Mouse (Mus musculus): ENCODE measurements around the gene Zzz3. TPM values are rescaled to one million over a fixed set of nuclear protein-coding genes. Genes with fewer than 3 reads are reported as not detected.
A peak's percentile ranks its signal among the peaks of the same experiment; 100 is the strongest.

Gene Zzz3
- total RNA-seq, 2 experiments from 2014 or later = 42.9 to 55.3 TPM

DNA sequence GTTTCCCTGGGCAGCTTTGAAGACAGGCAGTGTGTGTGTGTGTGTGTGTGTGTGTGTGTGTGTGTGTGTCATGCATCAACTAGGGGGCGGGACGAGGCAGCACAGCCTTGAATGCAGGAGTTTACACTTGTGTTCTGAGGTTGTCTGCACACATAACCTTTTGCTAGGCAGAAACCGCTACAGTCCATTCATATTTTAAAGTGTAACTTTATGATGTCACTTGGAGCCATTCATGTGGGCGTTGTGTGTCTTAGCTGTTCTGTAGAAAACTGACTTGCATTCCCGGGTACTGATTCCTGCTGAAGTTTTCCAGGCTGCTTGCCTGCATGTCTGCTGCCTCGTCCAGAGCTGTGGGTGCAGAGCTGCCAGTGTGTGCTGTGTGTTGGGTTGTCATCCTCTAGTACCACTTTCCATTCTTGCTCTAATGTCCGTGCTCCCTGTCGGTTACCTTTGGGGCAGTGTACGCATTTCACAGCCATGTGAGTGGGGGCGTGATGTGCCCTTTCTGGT lies 66.8 kb downstream of the Zzz3 start:
- ATAC-seq (replicated peaks; ENCODE audit: low FRiP score, poor library complexity, severe bottlenecking) = no peak

DNA sequence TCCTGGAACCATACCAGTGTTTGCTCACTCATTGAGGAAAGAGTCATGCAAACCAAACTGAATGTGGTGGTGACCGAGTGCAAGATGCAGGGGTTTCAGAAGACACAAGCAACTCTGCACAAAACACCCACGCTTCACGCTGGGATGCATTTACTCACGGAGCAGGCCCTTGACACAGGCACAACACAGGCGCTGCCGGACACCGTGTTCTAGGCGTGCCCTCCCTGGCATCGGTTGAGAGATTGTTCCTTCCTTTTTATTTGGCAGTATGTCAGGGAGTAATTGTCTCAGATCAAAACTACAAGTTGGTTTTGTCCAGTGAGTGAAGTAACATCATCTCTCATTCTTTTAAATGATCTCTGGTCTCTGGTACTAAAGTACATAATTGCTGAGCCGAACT lies 67.6 kb downstream of the Zzz3 start:
- ATAC-seq (replicated peaks; ENCODE audit: low FRiP score, poor library complexity, severe bottlenecking) = no peak

GRCm38 (mm10) chr3:152464462-152464861 lies 69.2 kb downstream of the Zzz3 start:
- no peak for ATAC-seq (replicated peaks; ENCODE audit: low FRiP score, poor library complexity, severe bottlenecking)

GRCm38 (mm10) chr3:152465338-152465737 lies 70.1 kb downstream of the Zzz3 start:
- ATAC-seq (replicated peaks; ENCODE audit: low FRiP score, poor library complexity, severe bottlenecking) = no peak

- 0 out of 2 replicates have a peak, but pooled peaks have one; percentile 26 for ATAC-seq (replicated peaks; ENCODE audit: low FRiP score, poor library complexity, severe bottlenecking)
Measured at GRCm38 (mm10) chr3:152466849-152467248, 71.6 kb downstream of the Zzz3 start.

DNA sequence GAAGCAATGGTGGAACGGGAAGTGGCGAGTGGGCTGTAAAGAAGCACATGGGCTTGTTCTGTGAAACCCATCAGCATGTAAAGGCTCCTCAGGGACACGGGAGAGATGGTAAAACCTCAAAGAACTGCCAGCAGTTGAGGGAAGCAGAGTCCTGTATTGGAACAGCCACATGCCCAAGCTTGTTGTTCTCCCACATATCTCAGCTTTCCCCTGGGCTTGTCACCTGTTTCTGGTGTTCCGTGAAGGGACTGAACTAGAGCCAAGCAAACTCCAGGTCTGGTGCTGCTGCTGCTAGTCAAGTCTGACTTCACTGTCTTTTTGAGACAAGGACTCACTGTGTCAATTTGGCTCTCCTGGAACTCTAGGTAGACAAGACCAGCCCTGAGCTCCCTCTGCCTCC lies 72.0 kb downstream of the Zzz3 start:
- ATAC-seq (replicated peaks; ENCODE audit: low FRiP score, poor library complexity, severe bottlenecking) = no peak

DNA sequence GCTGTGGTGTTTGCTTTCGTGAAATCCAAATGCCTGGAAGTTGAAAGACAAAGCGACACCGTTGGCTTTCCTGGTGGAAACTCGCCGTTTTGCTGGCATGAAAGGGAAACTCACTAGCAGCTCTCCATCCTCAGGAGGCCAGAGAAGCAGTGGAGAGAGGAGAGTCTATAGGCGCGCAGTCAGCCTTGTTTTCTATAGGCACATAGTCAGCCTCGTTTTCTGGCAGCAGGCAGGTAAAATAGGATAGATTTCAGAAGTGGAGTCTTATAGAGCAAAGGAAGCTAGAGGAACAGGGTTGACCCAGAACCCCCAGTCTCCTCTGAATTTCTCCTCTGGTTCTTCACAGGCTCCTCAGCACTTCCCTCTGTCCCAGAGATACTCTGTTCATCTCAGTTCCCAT lies 72.8 kb downstream of the Zzz3 start:
- no peak for ATAC-seq (replicated peaks; ENCODE audit: low FRiP score, poor library complexity, severe bottlenecking)

GRCm38 (mm10) chr3:152468569-152469041 lies 73.3 kb downstream of the Zzz3 start:
- ATAC-seq (replicated peaks; ENCODE audit: low FRiP score, poor library complexity, severe bottlenecking) = no peak

DNA sequence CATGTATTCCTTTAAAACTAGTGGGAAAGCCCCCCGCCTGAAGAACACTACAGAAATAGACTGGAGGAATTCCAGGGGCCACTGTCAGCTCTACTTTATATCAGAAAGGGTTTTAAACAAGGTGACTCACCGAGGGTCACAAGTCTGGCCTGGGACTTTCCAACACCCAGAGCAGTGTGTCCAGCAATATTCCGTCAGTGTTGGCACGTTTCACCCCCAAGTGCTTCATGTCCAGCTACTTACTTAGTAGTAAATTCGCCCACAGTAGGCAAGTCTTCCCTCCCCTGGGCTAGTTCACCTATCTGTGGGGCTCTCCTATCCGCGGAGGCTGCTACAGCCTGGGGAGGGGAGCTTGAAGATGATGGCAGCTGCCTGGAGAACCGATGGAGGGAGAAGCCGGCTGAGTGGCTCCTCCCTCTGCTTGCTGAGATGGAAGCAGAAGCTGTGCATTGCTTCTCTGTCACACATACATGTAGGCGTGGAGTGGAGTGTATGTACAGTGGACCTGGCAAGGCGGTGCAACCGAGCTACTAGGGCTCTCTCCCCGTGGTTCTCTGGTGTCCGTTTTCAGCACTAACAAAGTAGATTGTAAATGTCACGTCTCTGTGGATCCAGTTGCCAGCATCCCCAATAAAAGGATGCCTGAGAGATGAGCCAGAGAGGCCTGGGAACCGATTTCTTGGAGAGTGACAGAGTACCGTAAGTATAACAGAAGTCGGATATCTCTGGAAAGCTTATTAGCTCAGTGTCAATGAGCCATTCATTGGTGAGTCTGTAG lies 74.3 kb downstream of the Zzz3 start:
- ATAC-seq (replicated peaks; ENCODE audit: low FRiP score, poor library complexity, severe bottlenecking) = no peak

DNA sequence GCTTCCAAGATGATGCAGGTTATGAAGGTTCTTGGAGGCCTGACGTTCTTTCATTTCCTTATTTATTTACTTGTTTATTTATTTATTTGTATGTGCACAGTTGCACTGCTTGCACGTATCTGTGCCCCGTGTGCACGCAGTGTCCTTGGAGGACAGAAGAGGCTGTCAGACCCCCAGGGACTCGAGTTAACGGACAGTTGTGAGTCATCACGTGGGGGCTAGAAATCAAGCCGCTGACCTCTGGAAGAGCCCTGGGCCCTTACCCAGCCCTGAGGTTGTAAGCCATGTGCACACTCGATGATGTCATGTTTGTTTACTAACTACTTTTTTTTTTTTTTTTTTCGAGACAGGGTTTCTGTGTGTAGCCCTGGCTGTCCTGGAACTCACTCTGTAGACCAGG lies 75.1 kb downstream of the Zzz3 start:
- ATAC-seq (replicated peaks; ENCODE audit: low FRiP score, poor library complexity, severe bottlenecking) = no peak

DNA sequence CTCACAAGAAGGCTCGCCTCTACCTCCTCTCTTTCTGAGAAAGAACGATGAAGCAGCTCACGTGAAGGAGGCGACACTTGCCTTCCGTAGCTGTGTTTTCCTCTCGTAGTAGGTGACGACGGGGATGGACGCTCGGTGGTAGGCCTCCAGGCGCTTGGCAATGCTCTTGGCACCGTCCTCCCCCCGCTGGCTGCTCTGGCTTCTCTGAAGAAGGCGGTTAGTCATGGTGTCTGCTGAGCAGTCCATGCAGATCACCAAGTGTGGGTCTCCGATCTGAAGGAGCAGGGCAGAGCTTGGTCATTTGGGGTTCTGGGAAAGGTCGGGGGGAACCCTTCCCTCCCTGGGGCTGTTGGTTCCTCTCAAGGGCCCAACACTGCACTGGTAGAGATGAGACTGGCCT lies 77.4 kb downstream of the Zzz3 start:
- no peak for ATAC-seq (replicated peaks; ENCODE audit: low FRiP score, poor library complexity, severe bottlenecking)

DNA sequence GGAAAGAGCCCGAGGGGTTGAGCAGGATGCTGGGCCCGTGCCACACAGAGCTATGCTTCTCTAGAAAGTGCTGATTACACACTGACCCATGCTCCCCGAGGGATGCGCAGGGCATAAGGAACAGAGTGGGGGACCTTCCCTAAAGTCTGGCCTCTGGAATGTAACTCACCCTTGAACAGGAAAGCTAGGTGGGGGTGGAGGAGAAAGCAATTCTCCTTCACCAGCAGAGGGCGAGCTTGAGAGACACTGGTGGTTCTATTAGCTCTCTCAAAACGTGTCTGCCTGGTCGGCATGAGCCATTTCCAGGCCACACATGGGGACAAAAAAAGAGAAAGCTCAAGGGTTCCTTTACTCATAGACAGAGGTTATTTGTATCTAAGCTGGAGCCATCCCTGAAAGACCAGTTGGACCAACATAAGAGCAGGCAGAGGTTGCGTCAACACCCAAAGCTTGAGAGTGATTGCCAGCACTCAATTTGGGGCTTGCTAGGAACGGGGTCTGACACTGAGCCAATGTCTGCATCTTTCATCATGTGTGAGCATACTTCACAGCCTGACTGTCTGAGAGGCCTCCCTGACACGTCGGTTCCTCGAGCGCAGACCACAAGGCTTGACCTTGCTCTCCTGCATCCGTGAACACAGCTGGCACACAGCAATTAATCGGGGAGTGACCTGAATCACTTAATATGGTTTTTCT lies 79.5 kb downstream of the Zzz3 start:
- ATAC-seq (replicated peaks; ENCODE audit: low FRiP score, poor library complexity, severe bottlenecking) = no peak

GRCm38 (mm10) chr3:152475278-152475669 lies 80.0 kb downstream of the Zzz3 start:
- ATAC-seq (replicated peaks; ENCODE audit: low FRiP score, poor library complexity, severe bottlenecking) = no peak

DNA sequence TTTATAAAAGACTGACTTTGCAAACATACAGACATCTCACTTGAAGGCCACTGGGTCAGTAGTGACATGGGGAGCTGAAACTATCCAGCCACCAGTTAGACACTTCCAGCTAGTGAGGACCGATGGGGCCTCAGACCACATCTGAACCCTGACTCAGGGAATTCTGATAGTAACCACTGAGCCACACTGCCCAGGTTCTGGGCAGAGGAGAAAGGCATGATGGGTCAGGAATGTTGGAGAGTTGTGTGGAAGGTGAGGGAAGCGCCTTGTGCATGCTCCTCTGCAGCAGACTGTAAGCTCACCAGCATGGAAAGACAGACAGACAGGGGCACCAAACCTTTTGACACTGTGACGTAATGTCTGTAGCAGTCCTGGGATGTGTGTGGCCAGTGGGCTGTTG lies 80.6 kb downstream of the Zzz3 start:
- no peak for ATAC-seq (replicated peaks; ENCODE audit: low FRiP score, poor library complexity, severe bottlenecking)

- peak; percentile 73 for ATAC-seq (replicated peaks; ENCODE audit: low FRiP score, poor library complexity, severe bottlenecking)
Measured at GRCm38 (mm10) chr3:152477796-152478527, 82.7 kb downstream of the Zzz3 start.

DNA sequence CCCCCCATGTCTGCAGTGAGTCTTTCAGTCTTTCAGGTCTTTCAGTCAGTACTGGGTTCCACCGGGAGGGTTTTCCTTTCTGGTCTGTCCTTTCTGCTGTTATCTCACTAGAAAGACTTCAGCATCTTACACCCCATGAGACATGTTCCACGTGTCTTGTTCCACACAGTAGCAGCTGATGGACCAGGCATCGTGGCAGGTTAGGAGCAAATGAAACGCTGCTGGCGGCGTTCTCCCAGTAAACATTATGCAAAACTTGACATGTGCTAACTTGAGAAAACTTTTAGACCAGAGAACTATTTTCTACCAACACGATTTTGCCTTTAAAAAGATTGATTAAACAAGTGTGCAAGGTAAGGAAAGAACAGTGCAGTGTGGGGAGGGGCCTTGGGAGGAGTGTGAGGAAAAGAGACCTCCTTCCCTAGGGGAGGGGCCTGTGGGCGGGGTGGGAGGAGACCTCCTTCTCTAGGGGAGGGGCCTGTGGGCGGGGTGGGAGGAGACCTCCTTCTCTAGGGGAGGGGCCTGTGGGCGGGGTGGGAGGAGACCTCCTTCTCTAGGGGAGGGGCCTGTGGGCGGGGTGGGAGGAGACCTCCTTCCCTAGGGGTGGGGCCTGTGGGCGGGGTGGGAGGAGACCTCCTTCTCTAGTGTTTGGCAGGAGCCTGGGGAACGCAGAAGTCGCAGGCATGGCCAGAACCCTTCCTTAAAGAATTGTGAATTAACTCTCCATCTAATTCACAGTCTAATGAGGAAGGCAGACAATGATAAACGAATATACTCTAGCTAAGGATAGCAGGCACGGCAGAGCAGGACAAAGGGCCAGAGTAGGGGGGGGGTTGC lies 83.5 kb downstream of the Zzz3 start:
- ATAC-seq (replicated peaks; ENCODE audit: low FRiP score, poor library complexity, severe bottlenecking) = peak; percentile 65

- ATAC-seq (replicated peaks; ENCODE audit: low FRiP score, poor library complexity, severe bottlenecking) = no peak
Measured at GRCm38 (mm10) chr3:152480336-152480735, 85.1 kb downstream of the Zzz3 start.

DNA sequence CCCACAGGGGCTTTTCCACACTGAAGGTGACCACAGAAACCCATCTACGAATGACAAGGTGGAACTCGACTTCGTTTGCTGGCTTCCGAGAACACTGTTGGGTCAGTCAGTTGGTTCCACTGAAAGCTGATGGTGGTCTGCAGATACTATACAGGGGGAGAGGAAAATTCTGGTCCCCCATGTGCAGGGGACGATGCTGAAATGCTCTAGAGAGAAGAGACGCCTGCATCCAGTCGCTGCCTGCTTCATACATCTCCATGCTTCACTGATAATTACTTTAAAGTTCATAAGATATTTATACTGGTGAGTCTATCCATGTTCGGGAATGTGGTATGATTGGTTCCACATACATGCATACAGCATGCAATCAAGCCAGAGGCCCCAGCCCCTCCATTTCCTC lies 86.9 kb downstream of the Zzz3 start:
- no peak for ATAC-seq (replicated peaks; ENCODE audit: low FRiP score, poor library complexity, severe bottlenecking)

DNA sequence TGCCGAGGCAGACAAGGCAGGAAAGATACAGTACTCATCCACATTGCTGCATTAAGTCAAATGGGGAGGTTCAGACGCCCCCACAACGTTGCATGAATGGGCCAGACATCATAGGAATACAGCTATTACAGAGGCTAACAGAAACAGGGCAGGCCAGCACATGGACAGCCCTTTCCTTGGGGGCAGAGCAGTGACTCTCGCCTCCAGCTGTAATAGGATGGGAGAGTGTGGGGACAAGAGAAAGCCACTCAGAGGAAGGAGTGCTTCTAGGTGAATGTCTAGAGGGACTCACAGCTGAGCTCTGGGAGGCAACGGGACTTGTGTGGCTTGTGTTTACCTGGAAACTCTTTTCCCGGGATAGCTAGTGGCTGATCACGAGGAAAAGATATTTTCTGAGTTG lies 88.5 kb downstream of the Zzz3 start:
- no peak for ATAC-seq (replicated peaks; ENCODE audit: low FRiP score, poor library complexity, severe bottlenecking)

GRCm38 (mm10) chr3:152484206-152484605 lies 88.9 kb downstream of the Zzz3 start:
- no peak for ATAC-seq (replicated peaks; ENCODE audit: low FRiP score, poor library complexity, severe bottlenecking)
